Mouse (Mus musculus) Patski (cell line): ENCODE measurements around the gene Zfp39. TPM values are rescaled to one million over a fixed set of nuclear protein-coding genes. Genes with fewer than 3 reads are reported as not detected.

Source experiments
- ATAC-seq: fragments of 100-300 bp; one replicate; pipeline ENCODE4 v1.8.0; 2021
- CTCF ChIA-PET: fragments of 350-600 bp; sonication (Branson Sonifier 250); formaldehyde crosslinking; loops from one replicate; lab custom pipeline; 2022; ENCODE audit warnings: inconsistent platforms; lab: Charles Lee
- POLR2A ChIA-PET: fragments of 350-600 bp; sonication (Branson Sonifier 250); formaldehyde crosslinking; loops from one replicate; lab custom pipeline; 2022; ENCODE audit warnings: antibody characterized with exemption, inconsistent platforms; lab: Charles Lee
- DNase-seq: peaks from one replicate; pipeline ENCODE4 v3.0.0-alpha.2; 2011; ENCODE audit warnings: low read depth, low spot score
- H3K27me3 ChIP-seq: fragments of 371-371 bp; one replicate; pipeline ENCODE4 v1.5.1; 2021
- CTCF ChIP-seq: fragments of 100-300 bp; IDR thresholded peaks from one replicate; pipeline ENCODE4 v1.5.1; 2021
- in situ Hi-C: fragments of 300-500 bp; cut with MboI; formaldehyde crosslinking; loops from 3 replicates; pipeline ENCODE4 v1.11.1; 2018; ENCODE audit warnings: low pct_unique_long_range_greater_than_20kb, mixed read lengths
- polyA plus RNA-seq: library from polyadenylated mRNA; unstranded; gene quantifications from one replicate; pipeline ENCODE4 v1.2.3, GENCODE M21; 2021

The Zfp39 gene
- polyA plus RNA-seq, 1 experiment from 2014 or later, result 3.1 TPM

- ChIA-PET POLR2A (interaction anchor here (0.5 kb wide), 1 partner anchor 61 kb away, joined by 3 read pairs; no protein-coding TSS in a partner anchor), CTCF (interaction anchor here (0.7 to 7.5 kb wide), 3 partner anchors 10 to 50 kb away, joined by 3 to 64 read pairs (median 8); partner anchors contain the start of genes Btnl10 and Trim11)
- in situ Hi-C loops, result no loop called here
- DNase-seq (no peak), ATAC-seq (no peak)
- H3K27me3 ChIP-seq, result peaks cover 3% of the 10 kb centered on the region
- TF ChIP-seq CTCF, result no peak
Measured at GRCm38 (mm10) chr11:58927053-58927452, 23.0 kb upstream of the Zfp39 start.

GRCm38 (mm10) chr11:58926651-58927050 is 22.6 kb upstream of the Zfp39 start:
- in situ Hi-C loops, result no loop called here
- DNase-seq, result no peak
- H3K27me3 ChIP-seq, result peaks cover 3% of the 10 kb centered on the region
- CTCF ChIA-PET, result interaction anchor here (7.5 kb wide), 1 partner anchor 10 kb away, joined by 64 read pairs; the partner anchor contains the start of gene Btnl10
- TF ChIP-seq CTCF, result no peak
- no peak for ATAC-seq
- POLR2A ChIA-PET, result interaction anchor here (0.5 kb wide), 1 partner anchor 62 kb away, joined by 3 read pairs; no protein-coding TSS in a partner anchor

GRCm38 (mm10) chr11:58922420-58922819 is 18.4 kb upstream of the Zfp39 start:
- ATAC-seq (no peak), DNase-seq (no peak)
- H3K27me3 ChIP-seq, result peaks cover 8% of the 10 kb centered on the region
- ChIA-PET CTCF (no interaction called here), POLR2A (interaction anchor here (0.6 to 0.9 kb wide), 2 partner anchors 9 to 19 kb away, joined by 3 to 4 read pairs; no protein-coding TSS in a partner anchor)
- in situ Hi-C loops, result no loop called here
- no peak for TF ChIP-seq CTCF

- no peak for ATAC-seq
- peaks cover 8% of the 10 kb centered on the region for H3K27me3 ChIP-seq
- no peak for DNase-seq
- in situ Hi-C loops, result no loop called here
- ChIA-PET CTCF (interaction anchor here (1.1 to 7.3 kb wide), 3 partner anchors 10 to 13 kb away, joined by 3 to 64 read pairs (median 6); no protein-coding TSS in a partner anchor), POLR2A (no interaction called here)
- TF ChIP-seq CTCF, result no peak
Measured at GRCm38 (mm10) chr11:58918759-58919158, 14.7 kb upstream of the Zfp39 start.

- in situ Hi-C loops, result no loop called here
- TF ChIP-seq CTCF, result no peak
- ChIA-PET POLR2A (no interaction called here), CTCF (interaction anchor here (1.2 to 7.3 kb wide), 3 partner anchors 10 to 14 kb away, joined by 6 to 64 read pairs (median 6); partner anchors contain the start of gene Zfp39)
- DNase-seq (no peak), ATAC-seq (no peak)
- peaks cover 8% of the 10 kb centered on the region for H3K27me3 ChIP-seq
Measured at GRCm38 (mm10) chr11:58917745-58918366, 13.8 kb upstream of the Zfp39 start, which contains the start of gene Btnl10. Gene Btnl10 (plus strand): TSS chr11:58917908.

- peak; percentile 78 for TF ChIP-seq CTCF
- in situ Hi-C loops, result no loop called here
- ChIA-PET POLR2A (no interaction called here), CTCF (interaction anchor here (1.2 to 7.3 kb wide), 2 partner anchors 11 to 14 kb away, joined by 6 to 64 read pairs; partner anchors contain the start of gene Zfp39)
- no peak for DNase-seq
- H3K27me3 ChIP-seq, result peaks cover 8% of the 10 kb centered on the region
- peak; percentile 51 for ATAC-seq
Measured at GRCm38 (mm10) chr11:58916879-58917744, 13.1 kb upstream of the Zfp39 start.

- ATAC-seq (no peak), DNase-seq (no peak)
- CTCF ChIA-PET, result interaction anchor here (0.9 to 7.3 kb wide), 12 partner anchors 9 to 65 kb away, joined by 3 to 64 read pairs (median 4); partner anchors contain the start of genes Hist3h2a, Hist3h2ba, Trim11 and Trim17
- POLR2A ChIA-PET, result interaction anchor here (0.7 to 1.2 kb wide), 5 partner anchors 8 to 45 kb away, joined by 3 to 4 read pairs (median 3); partner anchors contain the start of gene Zfp39
- peak; percentile 78 for TF ChIP-seq CTCF
- in situ Hi-C loops, result no loop called here
- peaks cover 12% of the 10 kb centered on the region for H3K27me3 ChIP-seq
Measured at GRCm38 (mm10) chr11:58914461-58915028, 10.5 kb upstream of the Zfp39 start.

- peaks cover 11% of the 10 kb centered on the region for H3K27me3 ChIP-seq
- in situ Hi-C loops, result no loop called here
- POLR2A ChIA-PET, result interaction anchor here (0.7 to 1.2 kb wide), 4 partner anchors 9 to 46 kb away, joined by 3 to 4 read pairs (median 3); partner anchors contain the start of gene Zfp39
- no peak for TF ChIP-seq CTCF
- no peak for DNase-seq
- CTCF ChIA-PET, result interaction anchor here (1.6 to 7.3 kb wide), 6 partner anchors 9 to 65 kb away, joined by 4 to 64 read pairs (median 8); partner anchors contain the start of genes Hist3h2a, Trim11, Trim17 and Zfp39
- no peak for ATAC-seq
Measured at GRCm38 (mm10) chr11:58913776-58914175, 9.8 kb upstream of the Zfp39 start.

GRCm38 (mm10) chr11:58904838-58905237 is 813 bp upstream of the Zfp39 start:
- in situ Hi-C loops, result no loop called here
- POLR2A ChIA-PET, result interaction anchor here (0.7 to 1.4 kb wide), 4 partner anchors 9 to 73 kb away, joined by 3 read pairs; partner anchors contain the start of gene Trim11
- H3K27me3 ChIP-seq, result no peaks in the 10 kb centered on the region
- CTCF ChIA-PET, result interaction anchor here (1.0 to 2.9 kb wide), 2 partner anchors 10 to 56 kb away, joined by 3 to 17 read pairs; no protein-coding TSS in a partner anchor
- DNase-seq (no peak), ATAC-seq (no peak)
- TF ChIP-seq CTCF, result no peak

- ChIA-PET POLR2A (interaction anchor here (0.7 to 1.4 kb wide), 4 partner anchors 10 to 73 kb away, joined by 3 read pairs; partner anchors contain the start of gene Trim11), CTCF (interaction anchor here (1.0 to 2.9 kb wide), 3 partner anchors 10 to 56 kb away, joined by 3 to 17 read pairs (median 6); no protein-coding TSS in a partner anchor)
- ATAC-seq (no peak), DNase-seq (no peak)
- in situ Hi-C loops, result no loop called here
- H3K27me3 ChIP-seq, result no peaks in the 10 kb centered on the region
- TF ChIP-seq CTCF, result no peak
Measured at GRCm38 (mm10) chr11:58904410-58904718, 339 bp upstream of the Zfp39 start.
